Mouse (Mus musculus) Patski (cell line): Measurements from ENCODE around the gene Egfem1. TPM values are rescaled to one million over a fixed set of nuclear protein-coding genes. Genes with fewer than 3 reads are reported as not detected.

ENCODE experiments used
- ATAC-seq: fragments of 100-300 bp; one replicate; pipeline ENCODE4 v1.8.0; 2021
- CTCF ChIA-PET: fragments of 350-600 bp; sonication (Branson Sonifier 250); formaldehyde crosslinking; loops from one replicate; lab custom pipeline; 2022; ENCODE audit warnings: inconsistent platforms; lab: Charles Lee
- POLR2A ChIA-PET: fragments of 350-600 bp; sonication (Branson Sonifier 250); formaldehyde crosslinking; loops from one replicate; lab custom pipeline; 2022; ENCODE audit warnings: antibody characterized with exemption, inconsistent platforms; lab: Charles Lee
- DNase-seq: peaks from one replicate; pipeline ENCODE4 v3.0.0-alpha.2; 2011; ENCODE audit warnings: low read depth, low spot score
- H3K27me3 ChIP-seq: fragments of 371-371 bp; one replicate; pipeline ENCODE4 v1.5.1; 2021
- CTCF ChIP-seq: fragments of 100-300 bp; IDR thresholded peaks from one replicate; pipeline ENCODE4 v1.5.1; 2021
- in situ Hi-C: fragments of 300-500 bp; cut with MboI; formaldehyde crosslinking; loops from 3 replicates; pipeline ENCODE4 v1.11.1; 2018; ENCODE audit warnings: low pct_unique_long_range_greater_than_20kb, mixed read lengths
- polyA plus RNA-seq: library from polyadenylated mRNA; unstranded; gene quantifications from one replicate; pipeline ENCODE4 v1.2.3, GENCODE M21; 2021

The Egfem1 gene
- polyA plus RNA-seq, 1 experiment from 2014 or later, result not detected

GRCm38 (mm10) chr3:29448829-29449406 lies 367.1 kb downstream of the Egfem1 start:
- peaks cover 12% of the 10 kb centered on the region for H3K27me3 ChIP-seq
- in situ Hi-C loops, result no loop called here
- POLR2A ChIA-PET, result no interaction called here
- CTCF ChIA-PET, result no interaction called here
- TF ChIP-seq CTCF, result no peak
- DNase-seq (no peak), ATAC-seq (no peak)

GRCm38 (mm10) chr3:29498211-29498610 lies 416.4 kb downstream of the Egfem1 start:
- TF ChIP-seq CTCF, result no peak
- POLR2A ChIA-PET, result no interaction called here
- in situ Hi-C loops, result no loop called here
- DNase-seq, result no peak
- CTCF ChIA-PET, result no interaction called here
- no peak for ATAC-seq
- H3K27me3 ChIP-seq, result peaks cover 24% of the 10 kb centered on the region

GRCm38 (mm10) chr3:29499188-29499587 lies 417.4 kb downstream of the Egfem1 start:
- in situ Hi-C loops, result no loop called here
- ATAC-seq (no peak), DNase-seq (no peak)
- ChIA-PET CTCF (no interaction called here), POLR2A (no interaction called here)
- peaks cover 30% of the 10 kb centered on the region for H3K27me3 ChIP-seq
- TF ChIP-seq CTCF, result no peak

- ChIA-PET POLR2A (no interaction called here), CTCF (no interaction called here)
- DNase-seq (no peak), ATAC-seq (no peak)
- no peaks in the 10 kb centered on the region for H3K27me3 ChIP-seq
- in situ Hi-C loops, result no loop called here
- TF ChIP-seq CTCF, result no peak
These were observed 443.6 kb downstream of the Egfem1 start for GRCm38 (mm10) chr3:29525298-29525962.

- POLR2A ChIA-PET, result no interaction called here
- no peak for TF ChIP-seq CTCF
- no peaks in the 10 kb centered on the region for H3K27me3 ChIP-seq
- CTCF ChIA-PET, result interaction anchor here (1.5 kb wide), 1 partner anchor 9 kb away, joined by 4 read pairs; no protein-coding TSS in a partner anchor
- DNase-seq (no peak), ATAC-seq (no peak)
- in situ Hi-C loops, result no loop called here
These were observed 444.1 kb downstream of the Egfem1 start for GRCm38 (mm10) chr3:29525963-29526301.

DNA sequence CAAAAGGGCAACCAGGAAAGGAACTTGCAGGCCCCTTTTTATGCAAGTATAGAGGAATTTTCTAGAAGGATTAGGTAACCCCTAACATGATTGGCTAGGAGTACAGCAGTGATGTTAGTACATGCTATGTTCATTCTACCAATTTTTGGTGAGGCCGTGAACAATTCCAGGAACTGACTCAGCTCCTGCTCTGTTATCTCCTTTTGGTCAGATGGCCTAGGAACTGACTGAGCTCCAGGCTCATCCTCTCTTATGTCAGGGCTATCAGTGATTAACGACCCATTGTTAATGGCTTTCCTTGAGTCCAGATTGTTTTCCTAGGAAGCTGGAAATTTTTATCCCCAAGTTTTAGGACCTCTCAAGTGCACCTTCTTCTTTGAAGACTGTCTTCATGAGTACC lies 457.4 kb downstream of the Egfem1 start:
- no peak for DNase-seq
- ATAC-seq, result no peak
- POLR2A ChIA-PET, result no interaction called here
- in situ Hi-C loops, result no loop called here
- peaks cover 3% of the 10 kb centered on the region for H3K27me3 ChIP-seq
- no peak for TF ChIP-seq CTCF
- CTCF ChIA-PET, result interaction anchor here (1.2 kb wide), 1 partner anchor 29 kb away, joined by 3 read pairs; no protein-coding TSS in a partner anchor

- no peak for TF ChIP-seq CTCF
- CTCF ChIA-PET, result interaction anchor here (1.2 kb wide), 1 partner anchor 30 kb away, joined by 3 read pairs; no protein-coding TSS in a partner anchor
- H3K27me3 ChIP-seq, result peaks cover 3% of the 10 kb centered on the region
- POLR2A ChIA-PET, result no interaction called here
- in situ Hi-C loops, result no loop called here
- ATAC-seq (no peak), DNase-seq (no peak)
These were observed 458.1 kb downstream of the Egfem1 start for GRCm38 (mm10) chr3:29539902-29540301.

DNA sequence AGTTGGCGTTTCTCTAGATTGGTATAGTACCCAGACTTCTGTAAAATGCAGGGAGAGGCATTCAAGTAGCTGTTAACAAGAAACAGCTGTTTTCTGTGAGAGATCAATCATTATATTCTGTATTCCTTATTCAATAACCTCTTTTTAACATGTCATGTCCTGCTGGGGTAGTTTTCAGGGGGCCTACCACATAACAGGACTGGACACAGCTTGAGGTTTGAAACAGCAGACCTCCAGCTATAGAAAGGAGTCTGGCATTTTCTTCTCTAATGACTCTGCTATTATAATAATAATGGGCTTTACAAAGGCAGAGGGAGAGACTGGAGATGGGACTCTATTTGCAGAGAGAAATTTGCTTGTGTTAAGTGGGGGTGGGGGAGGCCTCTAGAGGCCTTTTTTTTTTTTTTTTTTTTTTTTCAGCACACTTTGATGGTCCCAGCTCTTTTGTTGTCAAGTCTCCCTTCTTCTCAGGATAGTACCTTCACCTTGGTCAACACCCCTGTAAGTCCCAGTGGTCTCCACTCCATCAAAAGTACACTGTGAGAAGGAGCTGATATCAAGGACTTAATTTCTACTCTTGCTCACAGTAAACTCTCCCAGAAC lies 459.8 kb downstream of the Egfem1 start:
- in situ Hi-C loops, result no loop called here
- CTCF ChIA-PET, result no interaction called here
- TF ChIP-seq CTCF, result no peak
- no peak for DNase-seq
- ATAC-seq, result no peak
- H3K27me3 ChIP-seq, result peaks cover 4% of the 10 kb centered on the region
- POLR2A ChIA-PET, result no interaction called here

- DNase-seq (no peak), ATAC-seq (no peak)
- in situ Hi-C loops, result no loop called here
- TF ChIP-seq CTCF, result no peak
- ChIA-PET CTCF (no interaction called here), POLR2A (no interaction called here)
- H3K27me3 ChIP-seq, result peaks cover 4% of the 10 kb centered on the region
These were observed 462.2 kb downstream of the Egfem1 start for GRCm38 (mm10) chr3:29544056-29544455.

DNA sequence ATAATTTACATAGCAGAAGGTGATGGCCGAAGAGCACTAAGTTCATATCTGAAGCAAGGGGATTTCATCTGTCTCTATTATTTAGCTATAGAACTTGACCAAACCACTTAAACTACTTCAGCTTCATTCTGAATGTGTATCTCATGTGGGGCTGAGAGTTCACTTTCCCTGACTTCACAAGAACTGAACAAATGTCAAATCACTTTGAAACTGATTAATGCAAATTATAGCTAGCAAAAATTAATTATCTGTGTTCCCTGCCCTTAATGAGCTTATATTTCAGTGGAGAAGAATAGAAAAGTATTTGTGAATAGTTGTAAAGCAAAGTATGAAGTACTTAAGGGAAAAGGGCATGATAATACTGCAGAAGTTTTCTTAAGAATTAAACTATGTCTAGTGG lies 481.3 kb downstream of the Egfem1 start:
- no peak for TF ChIP-seq CTCF
- ATAC-seq, result no peak
- CTCF ChIA-PET, result no interaction called here
- DNase-seq, result no peak
- H3K27me3 ChIP-seq, result peaks cover 3% of the 10 kb centered on the region
- in situ Hi-C loops, result no loop called here
- POLR2A ChIA-PET, result interaction anchor here (0.5 kb wide), 1 partner anchor 13 kb away, joined by 3 read pairs; no protein-coding TSS in a partner anchor
